Mouse (Mus musculus): ENCODE results near the gene Abhd17b. TPM values are rescaled to one million over a fixed set of nuclear protein-coding genes. Genes with fewer than 3 reads are reported as not detected.

Abhd17b gene
- total RNA-seq, 2 experiments from 2014 or later: 52.8 to 52.9 TPM

- DNase-seq: no peak
These were observed 80.2 kb downstream of the Abhd17b start for GRCm38 (mm10) chr19:21733176-21733575.

DNA sequence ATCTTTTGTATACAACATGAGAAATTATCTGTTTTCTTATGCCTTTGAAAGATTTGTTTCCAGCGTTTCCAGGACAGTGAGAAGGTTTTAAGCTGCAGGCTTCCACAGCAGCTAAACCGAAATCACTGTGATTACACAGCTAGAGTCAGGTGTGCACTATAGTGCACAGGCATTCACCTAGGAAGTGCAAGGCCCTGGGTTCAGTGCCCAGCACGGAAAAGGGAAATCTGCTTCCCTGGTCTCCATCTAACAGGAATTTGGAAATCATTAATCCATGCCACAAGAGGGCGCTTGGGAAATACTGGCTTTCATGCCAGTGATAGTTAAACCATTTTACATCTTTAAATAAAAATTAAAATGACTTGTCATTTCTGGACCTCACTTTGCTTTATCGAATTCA lies 81.1 kb downstream of the Abhd17b start:
- DNase-seq: peak; percentile 61

Other genes with a start within 250 kb of the Abhd17b start
- gene Gda, start 179.7 kb upstream of the Abhd17b start, total RNA-seq (2021): 1 to 10 TPM; 5.3 to 8.4 TPM
- gene 1110059E24Rik, start 209 bp upstream of the Abhd17b start, total RNA-seq (2021): 10 to 100 TPM; 31.6 to 36.4 TPM
- gene Cemip2, start 125.2 kb downstream of the Abhd17b start, total RNA-seq (2021): 10 to 100 TPM; 23.4 to 25.9 TPM

Data from adrenal gland, postnatal 10 days (tissue).